Mouse (Mus musculus) myocyte (in vitro differentiated cells): ENCODE data around the gene 1700018F24Rik. TPM values are rescaled to one million over a fixed set of nuclear protein-coding genes. Genes with fewer than 3 reads are reported as not detected.
"Not testable (repeated sequence)": the region's sequence is repeated elsewhere in the genome, so short reads cannot be mapped to it uniquely, and the experiment has no call there.

Experiments used
- H3K27me3 ChIP-seq: one replicate; pipeline ENCODE4 v1.6.1; 2011; ENCODE audit not compliant: control insufficient read depth, insufficient read depth, insufficient read length
- H3K36me3 ChIP-seq: one replicate; pipeline ENCODE4 v1.6.1; 2011; ENCODE audit not compliant: control insufficient read depth, insufficient read depth
- H3K4me2 ChIP-seq: one replicate; pipeline ENCODE4 v1.6.1; 2011; ENCODE audit warnings: low read depth, control low read depth
- H3K4me3 ChIP-seq: one replicate; pipeline ENCODE4 v1.5.1; 2011; ENCODE audit warnings: mild to moderate bottlenecking, control low read depth, moderate library complexity
- H3K79me2 ChIP-seq: one replicate; pipeline ENCODE4 v1.6.1; 2011; ENCODE audit not compliant: control insufficient read depth, insufficient read depth
- H3ac ChIP-seq: one replicate; pipeline ENCODE4 v1.6.1; 2011; ENCODE audit not compliant: control insufficient read depth, insufficient read length
- CEBPB ChIP-seq: IDR thresholded peaks from 2 replicates; pipeline ENCODE4 v1.6.1; 2011; ENCODE audit warnings: mild to moderate bottlenecking, moderate library complexity; ENCODE audit not compliant: poor library complexity, insufficient read depth, severe bottlenecking
- E2F4 ChIP-seq: IDR thresholded peaks from one replicate; pipeline ENCODE4 v1.6.1; 2011; ENCODE audit warnings: mild to moderate bottlenecking, control low read depth, moderate library complexity; ENCODE audit not compliant: insufficient read depth
- MAX ChIP-seq: IDR thresholded peaks from one replicate; pipeline ENCODE4 v1.6.1; 2011; ENCODE audit warnings: low read depth, mild to moderate bottlenecking, control low read depth
- MYOD1 ChIP-seq, 3 experiments: IDR thresholded peaks; one replicate each; pipeline ENCODE4 v1.6.1; 2011; ENCODE audit warnings: control low read depth in 2 of 3, low read depth in 2 of 3, mild to moderate bottlenecking in 2 of 3, moderate library complexity in 1 of 3; ENCODE audit not compliant: insufficient read length in 2 of 3, control insufficient read depth in 1 of 3
- MYOG ChIP-seq, 3 experiments: IDR thresholded peaks; one replicate each; pipeline ENCODE4 v1.6.1; 2011; ENCODE audit warnings: control low read depth in 2 of 3, low read depth in 2 of 3, mild to moderate bottlenecking in 2 of 3; ENCODE audit not compliant: insufficient read length in 2 of 3, control insufficient read depth in 1 of 3, insufficient read depth in 1 of 3
- POLR2A ChIP-seq: IDR thresholded peaks from one replicate; pipeline ENCODE4 v1.6.1; 2011; ENCODE audit warnings: low read depth, mild to moderate bottlenecking, control low read depth, moderate library complexity; ENCODE audit not compliant: insufficient read length
- POLR2AphosphoS2 ChIP-seq: IDR thresholded peaks from one replicate; pipeline ENCODE4 v1.6.1; 2011; ENCODE audit warnings: low read depth, control low read depth; ENCODE audit not compliant: insufficient read length
- REST ChIP-seq: IDR thresholded peaks from one replicate; pipeline ENCODE4 v1.6.1; 2011; ENCODE audit warnings: mild to moderate bottlenecking, control low read depth, moderate library complexity; ENCODE audit not compliant: insufficient read depth, insufficient read length
- SRF ChIP-seq: IDR thresholded peaks from one replicate; pipeline ENCODE4 v1.6.1; 2011; ENCODE audit warnings: low read depth; ENCODE audit not compliant: control insufficient read depth, insufficient read length
- TCF12 ChIP-seq: IDR thresholded peaks from one replicate; pipeline ENCODE4 v1.6.1; 2011; ENCODE audit warnings: mild to moderate bottlenecking, control low read depth; ENCODE audit not compliant: poor library complexity, insufficient read depth, severe bottlenecking
- TCF3 ChIP-seq: IDR thresholded peaks from one replicate; pipeline ENCODE4 v1.6.1; 2011; ENCODE audit warnings: low read depth, control low read depth; ENCODE audit not compliant: insufficient read length
- USF1 ChIP-seq: IDR thresholded peaks from one replicate; pipeline ENCODE4 v1.6.1; 2011; ENCODE audit warnings: low read depth, mild to moderate bottlenecking, control low read depth, moderate library complexity
- polyA plus RNA-seq: library from polyadenylated mRNA; unstranded; fragments of >200 nt; fragmentation: generic; extraction: Trizol; gene quantifications from one replicate; pipeline ENCODE4 v1.2.1, GENCODE M21; 2012; ENCODE audit warnings: missing spikeins

Gene 1700018F24Rik
- polyA plus RNA-seq, 1 experiment, result not detected

DNA sequence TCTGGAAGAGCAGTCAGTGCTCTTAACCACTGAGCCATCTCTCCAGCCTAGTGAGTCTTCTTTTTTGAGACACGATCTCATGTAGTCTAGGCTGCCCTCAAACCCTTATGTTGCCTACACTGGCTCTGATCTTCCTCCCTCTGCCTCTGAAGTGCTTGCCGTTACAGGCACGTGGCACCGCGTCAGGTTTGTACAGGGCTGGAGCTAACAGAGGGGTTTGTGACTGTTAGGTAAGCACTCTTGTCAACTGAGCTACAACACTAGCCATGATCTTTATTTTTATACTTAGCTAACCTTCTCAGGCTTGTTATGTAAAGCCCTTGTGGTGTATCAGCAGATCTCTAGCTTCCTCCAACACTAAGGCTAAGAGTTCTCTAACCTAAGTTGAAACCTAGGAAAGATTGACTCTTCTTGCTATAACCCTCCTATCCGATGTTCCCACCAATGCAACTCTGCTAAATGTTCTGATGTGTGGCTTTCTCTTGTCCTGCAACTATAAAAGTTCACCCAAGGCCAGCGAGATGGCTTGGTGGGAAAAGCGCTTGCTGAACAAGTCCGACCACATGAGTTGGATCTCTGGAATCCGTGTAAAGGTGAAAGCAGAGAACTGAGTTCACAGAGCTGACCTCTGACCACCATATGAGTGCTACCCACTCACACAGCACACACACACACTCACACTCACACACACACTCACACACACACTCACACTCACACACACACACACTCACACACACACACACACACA, 39.2 kb downstream of the 1700018F24Rik start:
- Histone ChIP-seq H3K36me3 (no peaks in the 10 kb centered on the region), H3ac (no peak overlapping the region), H3K4me2 (no peak overlapping the region), H3K79me2 (peaks cover 32% of the 10 kb centered on the region), H3K27me3 (peaks cover 7% of the 10 kb centered on the region), H3K4me3 (no peak overlapping the region)
- TF ChIP-seq REST (no peak), TCF12 (no peak), POLR2A (no peak), TCF3 (no peak), USF1 (no peak), MAX (no peak), MYOG (IDR thresholded peaks at IDR 0.05; ENCODE audit: control insufficient read depth in 1 of 3, insufficient read depth in 1 of 3, insufficient read length in 2 of 3, low read depth in 2 of 3) (no peak)

DNA sequence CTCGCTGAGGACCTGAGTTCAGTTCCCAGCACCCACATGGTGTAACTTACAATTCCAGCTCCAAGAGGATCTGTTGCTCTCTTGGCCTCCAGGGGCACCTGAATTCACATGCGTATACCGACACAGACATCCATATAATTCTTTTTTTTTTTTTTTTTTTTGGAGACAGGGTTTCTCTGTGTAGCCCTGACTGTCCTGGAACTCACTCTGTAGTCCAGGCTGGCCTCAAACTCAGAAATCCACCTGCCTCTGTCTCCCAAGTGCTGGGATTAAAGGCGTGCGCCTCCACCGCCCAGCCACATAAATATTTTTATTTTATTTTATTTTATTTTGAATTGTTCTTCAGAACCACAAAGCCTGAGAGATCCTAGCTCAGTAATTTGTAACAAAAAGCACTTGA, 40.4 kb downstream of the 1700018F24Rik start:
- H3K36me3 ChIP-seq, H3K27me3 ChIP-seq: not testable (repeated sequence)
- Histone ChIP-seq H3ac (peak overlapping the region; percentile 70), H3K4me3 (peak overlapping the region; percentile 77), H3K79me2 (peaks cover 42% of the 10 kb centered on the region), H3K4me2 (peak overlapping the region; percentile 72)

DNA sequence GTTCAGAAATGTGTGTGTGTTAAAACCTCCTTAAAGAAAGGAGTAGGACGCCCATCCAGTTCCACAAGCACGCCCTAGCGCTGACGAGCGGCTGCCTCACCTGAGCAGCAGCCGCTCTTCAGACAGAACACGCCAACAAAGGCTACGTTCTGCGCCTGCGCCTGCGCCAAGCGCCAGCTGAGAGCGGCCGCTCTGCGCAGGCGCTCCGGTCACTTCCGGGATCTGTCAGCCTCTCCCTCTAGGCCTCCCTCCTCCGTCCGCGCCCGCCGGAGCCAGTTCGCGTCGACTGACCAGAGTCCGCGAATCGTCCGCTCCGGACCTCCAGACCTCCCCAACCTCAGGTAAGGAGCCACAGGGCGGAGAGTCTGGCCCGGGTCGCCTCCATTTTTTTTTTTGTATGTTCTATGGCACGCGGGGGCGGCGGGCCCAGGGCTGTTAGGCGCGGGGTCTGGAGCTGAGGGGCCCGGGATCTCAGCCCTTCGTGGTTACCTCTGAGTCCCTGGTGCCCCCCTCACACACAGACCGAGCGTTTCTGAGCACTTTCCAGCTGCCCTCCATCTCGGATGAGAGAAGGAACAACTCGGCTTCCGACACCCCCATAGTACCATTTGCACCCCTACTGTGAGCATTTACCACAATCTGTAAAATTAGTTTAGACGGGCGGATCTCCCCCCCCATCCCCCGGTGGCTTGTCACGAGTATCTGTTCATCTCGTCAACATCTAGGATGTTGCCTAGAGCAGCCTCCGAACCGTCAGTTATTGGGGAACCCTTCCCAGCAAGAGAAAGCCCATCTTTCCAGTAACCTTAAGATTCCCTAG, 41.1 kb downstream of the 1700018F24Rik start, which contains the start of the genes Arpc1a and Kpna7:
Gene Arpc1a, plus strand, starts transcription at position 199 of the 820 bp plus-strand sequence.
Gene Kpna7, minus strand, starts transcription at position 399 of the 820 bp plus-strand sequence.
- H3ac ChIP-seq, result peak within 1 kb of the TSS; percentile 70
- no peaks in the 10 kb centered on the region for H3K36me3 ChIP-seq
- peak within 1 kb of the TSS; percentile 77 for H3K4me3 ChIP-seq
- H3K79me2 ChIP-seq, result peaks cover 48% of the 10 kb centered on the region
- H3K4me2 ChIP-seq, result peak within 1 kb of the TSS; percentile 81
- peaks cover 7% of the 10 kb centered on the region for H3K27me3 ChIP-seq
- TF ChIP-seq TCF12 (no peak), POLR2A (peak; percentile 84), POLR2AphosphoS2 (peak; percentile 73)

- TF ChIP-seq REST, result no peak
- no peak for TF ChIP-seq TCF3
- no peak for TF ChIP-seq POLR2AphosphoS2
- no peak for TF ChIP-seq TCF12
- TF ChIP-seq CEBPB, result no peak
- no peak for TF ChIP-seq MYOD1 (IDR thresholded peaks at IDR 0.05; ENCODE audit: control insufficient read depth in 1 of 3, insufficient read length in 2 of 3, low read depth in 2 of 3)
- TF ChIP-seq E2F4, result no peak
- no peak for TF ChIP-seq MAX
- TF ChIP-seq USF1, result no peak
- TF ChIP-seq MYOG (IDR thresholded peaks at IDR 0.05; ENCODE audit: control insufficient read depth in 1 of 3, insufficient read depth in 1 of 3, insufficient read length in 2 of 3, low read depth in 2 of 3), result no peak
- TF ChIP-seq SRF, result no peak
- TF ChIP-seq POLR2A, result no peak
Observed at GRCm38 (mm10) chr5:145084822-145085221, 42.0 kb downstream of the 1700018F24Rik start.

DNA sequence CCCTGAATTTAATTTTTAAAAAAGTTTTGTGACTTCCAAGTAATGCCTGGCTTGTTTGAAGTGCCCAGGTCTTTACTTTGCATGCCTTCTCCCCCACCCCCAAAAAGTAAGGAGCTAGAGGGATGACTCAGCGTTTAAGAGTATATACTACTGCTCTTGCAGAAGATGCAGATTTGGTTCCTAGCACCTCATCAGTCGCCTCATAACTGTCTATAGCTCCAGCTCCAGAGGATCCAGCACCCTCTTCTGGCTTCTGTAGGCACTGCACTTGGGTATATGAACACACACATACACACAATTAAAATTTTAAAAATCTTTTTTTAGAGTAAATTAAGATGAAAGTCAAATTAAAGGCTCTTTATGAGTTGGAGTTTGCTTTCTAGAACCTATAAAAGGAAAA, 45.4 kb downstream of the 1700018F24Rik start:
- Histone ChIP-seq H3K27me3 (no peaks in the 10 kb centered on the region), H3ac (no peak overlapping the region), H3K4me2 (no peak overlapping the region), H3K36me3 (peaks cover 6% of the 10 kb centered on the region), H3K79me2 (peaks cover 69% of the 10 kb centered on the region), H3K4me3 (no peak overlapping the region)
- no peak for TF ChIP-seq MYOG (IDR thresholded peaks at IDR 0.05; ENCODE audit: control insufficient read depth in 1 of 3, insufficient read depth in 1 of 3, insufficient read length in 2 of 3, low read depth in 2 of 3)
- no peak for TF ChIP-seq CEBPB
- no peak for TF ChIP-seq TCF3
- TF ChIP-seq REST, result no peak

More at GRCm38 (mm10) chr5:145084822-145085221, 42.0 kb downstream of the 1700018F24Rik start:
- H3ac ChIP-seq, result no peak overlapping the region
- no peaks in the 10 kb centered on the region for H3K27me3 ChIP-seq
- peaks cover 58% of the 10 kb centered on the region for H3K79me2 ChIP-seq
- peak overlapping the region; percentile 81 for H3K4me2 ChIP-seq
- peak overlapping the region; percentile 77 for H3K4me3 ChIP-seq
- H3K36me3 ChIP-seq, result no peaks in the 10 kb centered on the region
